In genomic region chr3:57447889-57448288, GRCm38 (mm10) we compare ENCODE assay signal across 14 mouse cellular contexts. TPM values are rescaled to one million over a fixed set of nuclear protein-coding genes. Genes with fewer than 3 reads are reported as not detected.
DNase-seq lines count a peak whose midpoint lies in the region; ATAC-seq and TF ChIP-seq lines count a peak whose summit lies in the region.
"Had no signal": no experiment of that assay in that cellular context is flagged by ENCODE, and none has a peak within 500 bp of the region (broad histone marks: within the 10 kb centered on the region; RNA-seq: fewer than 3 reads in every experiment).

No protein-coding gene starts in this region.

- H3K4me3 ChIP-seq in embryonic facial prominence, embryonic 14.5 days (ENCODE audit: low read depth, low read length) = no peak overlapping the region
- no peak overlapping the region for H3K4me3 ChIP-seq in embryonic facial prominence, embryonic 10.5 days
- H3K4me3 ChIP-seq in intestine, postnatal 0 days (ENCODE audit: low read depth, low read length) = no peak overlapping the region
- H3K4me3 ChIP-seq in intestine, embryonic 16.5 days (ENCODE audit: low read length) = no peak overlapping the region
- H3K4me3 ChIP-seq in lung, embryonic 14.5 days (ENCODE audit: low read depth, low read length) = no peak overlapping the region
- no peak overlapping the region for H3K4me3 ChIP-seq in forebrain, embryonic 14.5 days (ENCODE audit: low read depth, low read length)
- H3K4me3 ChIP-seq: layer of hippocampus, adult 2 months; limb, embryonic 13.5 days; midbrain, embryonic 13.5 days; stomach, embryonic 15.5 days had no signal

- H3K4me1 ChIP-seq in embryonic facial prominence, embryonic 14.5 days (ENCODE audit: control insufficient read depth, insufficient read depth, low read length) = peaks cover 12% of the 10 kb centered on the region
- no peaks in the 10 kb centered on the region for H3K4me1 ChIP-seq in embryonic facial prominence, embryonic 10.5 days
- no peaks in the 10 kb centered on the region for H3K4me1 ChIP-seq in intestine, postnatal 0 days (replicated peaks; ENCODE audit: control insufficient read depth, insufficient read depth, low read length)
- H3K4me1 ChIP-seq in intestine, embryonic 16.5 days (ENCODE audit: control insufficient read depth, insufficient read depth, low read length) = 0 out of 2 replicates have a peak, but pooled peaks cover 5% of the 10 kb centered on the region
- no peaks in the 10 kb centered on the region for H3K4me1 ChIP-seq in lung, embryonic 14.5 days (ENCODE audit: insufficient read depth)
- H3K4me1 ChIP-seq in forebrain, embryonic 14.5 days (ENCODE audit: control insufficient read depth, insufficient read depth, low read length) = no peaks in the 10 kb centered on the region
- H3K4me1 ChIP-seq: midbrain, embryonic 13.5 days; stomach, embryonic 15.5 days had no signal

- H3K4me2 ChIP-seq in embryonic facial prominence, embryonic 14.5 days (ENCODE audit: low read depth, low read length) = no peak overlapping the region
- no peak overlapping the region for H3K4me2 ChIP-seq in intestine, postnatal 0 days (replicated peaks; ENCODE audit: low read depth)
- H3K4me2 ChIP-seq in intestine, embryonic 16.5 days (ENCODE audit: low read depth, low read length) = no peak overlapping the region
- H3K4me2 ChIP-seq in lung, embryonic 14.5 days = no peak overlapping the region
- no peak overlapping the region for H3K4me2 ChIP-seq in forebrain, embryonic 14.5 days (ENCODE audit: low read length)
- H3K4me2 ChIP-seq: heart, embryonic 11.5 days; limb, embryonic 13.5 days; midbrain, embryonic 13.5 days; stomach, embryonic 15.5 days had no signal

- WGBS in embryonic facial prominence, embryonic 14.5 days = 32% methylated on average over 1 of the region's 1 CpGs
- 65% methylated on average over 1 of the region's 1 CpGs for WGBS in embryonic facial prominence, embryonic 10.5 days
- WGBS in intestine, postnatal 0 days = 28% methylated on average over 1 of the region's 1 CpGs
- 55% methylated on average over 1 of the region's 1 CpGs for WGBS in intestine, embryonic 16.5 days
- WGBS in lung, embryonic 14.5 days = 43% methylated on average over 1 of the region's 1 CpGs
- WGBS in forebrain, embryonic 14.5 days = 59% methylated on average over 1 of the region's 1 CpGs

- H3K27me3 ChIP-seq in embryonic facial prominence, embryonic 14.5 days (replicated peaks; ENCODE audit: control insufficient read depth, insufficient read depth, low read length) = no peaks in the 10 kb centered on the region
- H3K27me3 ChIP-seq in embryonic facial prominence, embryonic 10.5 days (replicated peaks; ENCODE audit: low read depth, poor library complexity, severe bottlenecking) = no peaks in the 10 kb centered on the region
- H3K27me3 ChIP-seq in intestine, postnatal 0 days (replicated peaks; ENCODE audit: control insufficient read depth, insufficient read depth, low read length) = no peaks in the 10 kb centered on the region
- H3K27me3 ChIP-seq in intestine, embryonic 16.5 days (replicated peaks; ENCODE audit: control insufficient read depth, insufficient read depth, low read length) = no peaks in the 10 kb centered on the region
- no peaks in the 10 kb centered on the region for H3K27me3 ChIP-seq in lung, embryonic 14.5 days (ENCODE audit: insufficient read depth, low read length)
- no peaks in the 10 kb centered on the region for H3K27me3 ChIP-seq in forebrain, embryonic 14.5 days (replicated peaks; ENCODE audit: control insufficient read depth, insufficient read depth, low read length)
- H3K27me3 ChIP-seq: limb, embryonic 13.5 days; midbrain, embryonic 13.5 days; stomach, embryonic 15.5 days had no signal

- TF ChIP-seq CTCF in intestine, postnatal 0 days (IDR thresholded peaks at IDR 0.05; ENCODE audit: low read depth) = peak; percentile 55
- TF ChIP-seq CTCF in lung, embryonic 14.5 days (IDR thresholded peaks at IDR 0.05; ENCODE audit: low read depth) = peak; percentile 17

- H3K36me3 ChIP-seq in embryonic facial prominence, embryonic 14.5 days (ENCODE audit: control insufficient read depth, insufficient read depth, low read length) = no peaks in the 10 kb centered on the region
- H3K36me3 ChIP-seq in embryonic facial prominence, embryonic 10.5 days (replicated peaks) = no peaks in the 10 kb centered on the region
- no peaks in the 10 kb centered on the region for H3K36me3 ChIP-seq in intestine, postnatal 0 days (ENCODE audit: control insufficient read depth, insufficient read depth)
- no peaks in the 10 kb centered on the region for H3K36me3 ChIP-seq in intestine, embryonic 16.5 days (ENCODE audit: control insufficient read depth, insufficient read depth, low read length)
- no peaks in the 10 kb centered on the region for H3K36me3 ChIP-seq in lung, embryonic 14.5 days (ENCODE audit: insufficient read depth)
- no peaks in the 10 kb centered on the region for H3K36me3 ChIP-seq in forebrain, embryonic 14.5 days (ENCODE audit: control insufficient read depth, insufficient read depth, low read length)
- H3K36me3 ChIP-seq: limb, embryonic 13.5 days; midbrain, embryonic 13.5 days; stomach, embryonic 15.5 days had no signal

- H3K9me3 ChIP-seq in embryonic facial prominence, embryonic 14.5 days (ENCODE audit: control insufficient read depth, low read length) = no peaks in the 10 kb centered on the region
- no peaks in the 10 kb centered on the region for H3K9me3 ChIP-seq in embryonic facial prominence, embryonic 10.5 days
- H3K9me3 ChIP-seq in intestine, postnatal 0 days (ENCODE audit: control insufficient read depth) = no peaks in the 10 kb centered on the region
- H3K9me3 ChIP-seq in intestine, embryonic 16.5 days (ENCODE audit: control insufficient read depth, low read length) = no peaks in the 10 kb centered on the region
- H3K9me3 ChIP-seq in lung, embryonic 14.5 days (ENCODE audit: low read depth, low read length) = no peaks in the 10 kb centered on the region
- H3K9me3 ChIP-seq in forebrain, embryonic 14.5 days (replicated peaks; ENCODE audit: control insufficient read depth, low read length) = no peaks in the 10 kb centered on the region
- H3K9me3 ChIP-seq: limb, embryonic 13.5 days; midbrain, embryonic 13.5 days; stomach, embryonic 15.5 days had no signal

- no peak for DNase-seq in embryonic facial prominence, embryonic 14.5 days (ENCODE audit: low spot score)
- no peak for DNase-seq in embryonic facial prominence, embryonic 10.5 days (ENCODE audit: low spot score)
- no peak for DNase-seq in lung, embryonic 14.5 days
- DNase-seq in lung, postnatal 25 days (ENCODE audit: low spot score) = no peak
- peak; percentile 24 for DNase-seq in brain, adult 2 months (ENCODE audit: low read depth, low spot score)
- no peak for DNase-seq in forebrain, embryonic 14.5 days (ENCODE audit: low spot score)

- ATAC-seq in embryonic facial prominence, embryonic 14.5 days (ENCODE audit: low read depth) = no peak
- ATAC-seq in intestine, postnatal 0 days = no peak
- no peak for ATAC-seq in intestine, embryonic 16.5 days
- ATAC-seq in lung, embryonic 14.5 days (ENCODE audit: insufficient read depth) = no peak
- ATAC-seq in forebrain, embryonic 14.5 days = no peak
- ATAC-seq: midbrain, embryonic 13.5 days had no signal

- no peak overlapping the region for H3K9ac ChIP-seq in embryonic facial prominence, embryonic 14.5 days (ENCODE audit: low read depth, low read length)
- H3K9ac ChIP-seq in intestine, postnatal 0 days (ENCODE audit: low read depth, low read length) = no peak overlapping the region
- H3K9ac ChIP-seq in intestine, embryonic 16.5 days (ENCODE audit: low read depth, low read length) = no peak overlapping the region
- no peak overlapping the region for H3K9ac ChIP-seq in lung, embryonic 14.5 days
- H3K9ac ChIP-seq in forebrain, embryonic 14.5 days (ENCODE audit: low read length) = no peak overlapping the region
- H3K9ac ChIP-seq: limb, embryonic 13.5 days; midbrain, embryonic 13.5 days; stomach, embryonic 15.5 days had no signal

- H3K27ac ChIP-seq in embryonic facial prominence, embryonic 14.5 days (replicated peaks; ENCODE audit: low read depth, low read length) = 0 out of 2 replicates have a peak overlapping the region, but pooled peaks have one; percentile 28
- H3K27ac ChIP-seq in embryonic facial prominence, embryonic 10.5 days (replicated peaks) = no peak overlapping the region
- no peak overlapping the region for H3K27ac ChIP-seq in intestine, postnatal 0 days (ENCODE audit: low read depth, low read length)
- no peak overlapping the region for H3K27ac ChIP-seq in intestine, embryonic 16.5 days (ENCODE audit: low read length)
- H3K27ac ChIP-seq in lung, embryonic 14.5 days (ENCODE audit: low read depth) = no peak overlapping the region
- no peak overlapping the region for H3K27ac ChIP-seq in forebrain, embryonic 14.5 days (ENCODE audit: low read depth, low read length)
- H3K27ac ChIP-seq: layer of hippocampus, adult 2 months; limb, embryonic 13.5 days; midbrain, embryonic 13.5 days; stomach, embryonic 15.5 days had no signal

RNA-seq across cellular contexts. Expression of gene Tm4sf4, which starts 22.8 kb away (rescaled TPM):
- 0.31 TPM in 1 of 2 replicates, not detected in the other for polyA plus RNA-seq in embryonic facial prominence, embryonic 14.5 days (2014; fragmentation: Nextera tagmentation; extraction: Ambion mirVana)
- not detected in 2 replicates for polyA plus RNA-seq in embryonic facial prominence, embryonic 10.5 days (2016; fragmentation: Nextera tagmentation; extraction: Ambion mirVana)
- 95.5 and 110 TPM in 2 replicates for polyA plus RNA-seq in intestine, postnatal 0 days (2015; fragmentation: Nextera tagmentation; extraction: Ambion mirVana)
- 43.9 and 44.7 TPM in 2 replicates for polyA plus RNA-seq in intestine, embryonic 16.5 days (2015; fragmentation: Nextera tagmentation; extraction: Ambion mirVana)
- 0.12 TPM in 1 of 2 replicates, not detected in the other for polyA plus RNA-seq in lung, embryonic 14.5 days (2014; fragmentation: Nextera tagmentation; extraction: Ambion mirVana)
- polyA plus RNA-seq in forebrain, embryonic 14.5 days (2014; fragmentation: Nextera tagmentation; extraction: Ambion mirVana) = 0.11 TPM in 1 of 2 replicates, not detected in the other
- polyA plus RNA-seq: midbrain, embryonic 13.5 days; thymus, postnatal 0 days had no signal

Comparison
In these comparisons a context has a peak if more than half of its experiments do, and no peak if none do; other contexts are left out.
1. RNA of gene Tm4sf4, which starts 22.8 kb away (polyA plus RNA-seq): 95.5 to 110 TPM in intestine, postnatal 0 days and 43.9 to 44.7 TPM in intestine, embryonic 16.5 days; 0.11 TPM in forebrain, embryonic 14.5 days, 0.31 TPM in embryonic facial prominence, embryonic 14.5 days, not detected in embryonic facial prominence, embryonic 10.5 days and 0.12 TPM in lung, embryonic 14.5 days; every median in the first group is over 10 times any median in the second.